Mouse (Mus musculus): ENCODE measurements around the gene Vmn1r166. TPM values are rescaled to one million over a fixed set of nuclear protein-coding genes. Genes with fewer than 3 reads are reported as not detected.

The Vmn1r166 gene
- not detected for polyA plus RNA-seq (2017; shearing (Covaris generic))

DNA sequence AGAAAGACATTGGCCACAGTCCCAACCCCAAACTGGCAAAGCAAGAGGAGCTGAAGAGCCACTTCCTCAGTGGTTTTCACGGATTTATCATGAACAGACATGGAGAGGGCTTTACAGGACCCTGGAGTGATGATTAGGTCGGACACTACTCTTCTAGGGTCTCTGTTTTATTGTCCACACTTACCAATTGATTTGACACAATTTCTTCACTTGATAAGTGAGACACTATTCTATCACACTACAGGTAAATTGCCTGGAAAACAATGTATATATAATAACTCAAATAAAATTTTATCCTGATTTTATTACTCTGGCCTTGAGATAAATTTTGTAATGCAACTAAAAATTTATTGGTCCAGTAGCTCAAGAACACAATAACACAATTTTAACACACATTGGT lies at the start of gene Vmn1r166:
TSS of gene Vmn1r166 (minus strand) at position 101 of the 400 bp plus-strand sequence.

DNA sequence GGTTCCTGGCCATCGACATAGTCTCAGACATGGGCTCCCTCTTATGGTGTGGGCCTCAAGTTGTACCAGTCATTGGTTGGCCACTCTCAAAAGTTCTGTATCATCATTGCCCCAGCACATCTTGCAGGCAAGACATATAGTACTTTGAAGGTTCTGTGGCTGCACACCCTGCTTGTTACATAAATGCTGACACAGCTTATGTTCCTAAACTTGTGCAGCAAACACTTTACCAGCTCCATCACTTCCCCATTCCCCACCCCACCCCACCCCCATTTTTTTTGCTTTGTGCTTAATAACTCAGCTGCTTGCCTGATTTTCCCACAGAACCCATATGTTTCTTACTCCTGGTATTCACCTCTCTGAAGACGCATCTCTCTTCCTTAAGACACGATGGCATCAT lies 49.4 kb upstream of the Vmn1r166 start, which contains the start of gene Nlrp4e:
TSS of gene Nlrp4e (plus strand) at position 301 of the 400 bp plus-strand sequence.

DNA sequence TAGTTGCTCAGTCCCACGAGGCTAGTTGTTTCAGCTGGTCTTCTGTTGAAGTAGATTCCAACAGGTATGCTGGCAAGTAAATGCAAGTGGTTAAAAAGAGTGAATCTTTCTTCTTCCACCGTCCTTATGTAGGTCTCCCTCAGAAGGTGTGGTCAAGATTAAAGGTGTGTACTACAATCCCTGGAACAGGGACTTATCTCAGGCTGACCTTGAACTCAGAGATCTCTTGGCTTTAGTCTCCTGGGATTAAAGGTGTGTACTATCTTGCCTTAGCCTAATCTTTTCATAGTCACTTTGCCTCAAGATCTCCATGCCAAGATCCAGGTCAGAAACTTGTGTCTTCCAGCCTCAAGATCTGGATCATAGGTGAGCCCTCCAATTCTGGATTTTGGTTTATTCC lies 27.3 kb upstream of the Vmn1r166 start, which contains the start of gene Gm6902:
TSS of gene Gm6902 (minus strand) at position 101 of the 400 bp plus-strand sequence.

DNA sequence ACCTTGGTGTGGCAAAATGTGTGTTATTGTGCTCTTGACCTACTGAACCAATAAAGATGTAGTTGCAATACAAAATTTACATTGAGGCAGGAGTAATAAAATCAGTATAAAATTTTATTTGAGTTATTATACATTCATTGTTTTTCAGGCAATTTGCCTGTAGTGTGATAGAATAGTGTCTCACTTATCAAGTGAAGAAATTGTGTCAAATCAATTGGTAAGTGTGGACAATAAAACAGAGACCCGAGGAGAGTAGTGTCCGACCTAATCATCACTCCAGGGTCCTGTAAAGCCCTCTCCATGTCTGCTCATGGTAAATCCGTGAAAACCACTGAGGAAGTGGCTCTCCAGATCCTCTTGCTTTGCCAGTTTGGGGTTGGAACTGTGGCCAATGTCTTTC lies 34.5 kb downstream of the Vmn1r166 start, which contains the start of gene Vmn1r165:
TSS of gene Vmn1r165 (plus strand) at position 301 of the 400 bp plus-strand sequence.

Other genes with a start within 250 kb of the Vmn1r166 start
- gene Gm4216, start 231.8 kb downstream of the Vmn1r166 start, polyA plus RNA-seq (2017; shearing (Covaris generic)) = not detected
- gene Vmn1r163, start 196.1 kb downstream of the Vmn1r166 start, polyA plus RNA-seq (2017; shearing (Covaris generic)) = not detected
- gene Gm8720, start 184.2 kb downstream of the Vmn1r166 start, polyA plus RNA-seq (2017; shearing (Covaris generic)) = not detected
- gene Gm10662, start 107.2 kb downstream of the Vmn1r166 start, polyA plus RNA-seq (2017; shearing (Covaris generic)) = not detected
- not detected for gene Vmn1r165, start 34.4 kb downstream of the Vmn1r166 start, polyA plus RNA-seq (2017; shearing (Covaris generic))
- gene Gm6902, start 27.2 kb upstream of the Vmn1r166 start, polyA plus RNA-seq (2017; shearing (Covaris generic)) = not detected
- not detected for gene Nlrp4e, start 49.5 kb upstream of the Vmn1r166 start, polyA plus RNA-seq (2017; shearing (Covaris generic))
- not detected for gene Nlrp5, start 134.2 kb upstream of the Vmn1r166 start, polyA plus RNA-seq (2017; shearing (Covaris generic))

All from inflammation-experienced regulatory T-cells, adult 16 weeks (primary cell).